Mouse (Mus musculus): ENCODE measurements around the gene Srp9. TPM values are rescaled to one million over a fixed set of nuclear protein-coding genes. Genes with fewer than 3 reads are reported as not detected.

The Srp9 gene
- polyA plus RNA-seq, 1 experiment from 2014 or later, result 139 TPM

GRCm38 (mm10) chr1:182130830-182131229 lies 6.3 kb downstream of the Srp9 start:
- no peak overlapping the region for H3K27ac ChIP-seq
- no peaks in the 10 kb centered on the region for H3K9me3 ChIP-seq (ENCODE audit: control insufficient read depth, low read length)
- no peak overlapping the region for H3K4me2 ChIP-seq (replicated peaks)
- H3K4me1 ChIP-seq (replicated peaks; ENCODE audit: control insufficient read depth, insufficient read depth, low read length), result peaks cover 5% of the 10 kb centered on the region
- 50% methylated on average over 2 of the region's 2 CpGs for WGBS
- DNase-seq (ENCODE audit: low spot score) (no peak), ATAC-seq (ENCODE audit: low FRiP score) (no peak)
- no peak overlapping the region for H3K9ac ChIP-seq
- H3K36me3 ChIP-seq (replicated peaks; ENCODE audit: control insufficient read depth, insufficient read depth), result peaks cover 31% of the 10 kb centered on the region
- H3K4me3 ChIP-seq (replicated peaks; ENCODE audit: low read length), result no peak overlapping the region
- no peaks in the 10 kb centered on the region for H3K27me3 ChIP-seq (ENCODE audit: control insufficient read depth, insufficient read depth, low read length)

DNA sequence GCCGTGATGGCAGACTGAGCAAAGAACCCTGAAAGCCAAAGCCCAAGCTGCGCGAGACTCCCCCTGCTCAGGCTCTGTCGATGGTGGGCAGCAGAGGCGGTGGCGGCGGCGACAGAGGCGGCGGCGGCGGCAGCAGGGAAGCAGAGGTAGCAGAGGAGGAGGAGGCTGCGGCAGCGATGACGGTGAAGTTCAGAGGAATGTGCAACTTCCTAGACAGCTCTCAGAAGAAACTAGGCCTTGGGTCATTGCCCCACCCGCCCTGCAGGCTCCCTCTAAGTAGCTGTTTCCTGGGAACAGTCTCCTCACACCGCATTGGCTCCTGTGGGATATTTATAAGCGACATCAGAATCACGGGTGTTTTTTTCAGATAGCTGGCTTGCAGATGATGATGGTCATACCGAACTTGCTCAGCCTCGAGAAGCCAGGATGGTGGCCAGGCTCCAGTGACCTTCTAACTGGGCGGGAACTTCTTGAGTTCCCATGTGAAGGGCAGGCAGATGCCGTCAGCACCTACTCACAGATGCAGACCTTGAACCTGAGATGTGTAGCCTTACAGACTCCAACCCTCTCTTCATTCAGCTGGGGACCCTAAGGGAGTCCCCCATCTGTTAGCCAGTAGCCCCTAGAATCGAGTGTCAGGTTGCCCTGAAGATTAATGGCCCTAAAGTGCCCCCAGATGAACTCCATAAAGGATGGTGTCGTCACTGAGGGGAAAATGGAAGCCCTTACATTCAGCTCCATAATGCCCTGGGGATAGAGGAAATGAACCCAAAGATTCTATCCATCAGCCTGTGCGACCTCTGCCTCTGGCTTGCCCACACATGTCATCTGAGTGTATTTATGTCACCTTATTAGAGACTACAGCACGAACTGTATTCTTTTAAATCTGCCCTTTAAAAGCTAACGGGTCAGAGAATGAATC lies 12.9 kb downstream of the Srp9 start:
- no peak overlapping the region for H3K9ac ChIP-seq
- peak overlapping the region; percentile 21; the same call in 1 of the 2 replicates for H3K4me2 ChIP-seq (replicated peaks)
- DNase-seq (ENCODE audit: low spot score), result no peak

GRCm38 (mm10) chr1:182138172-182138571 lies 13.6 kb downstream of the Srp9 start:
- Histone ChIP-seq H3K27ac (no peak overlapping the region), H3K36me3 (replicated peaks; ENCODE audit: control insufficient read depth, insufficient read depth) (no peaks in the 10 kb centered on the region), H3K4me3 (replicated peaks; ENCODE audit: low read length) (no peak overlapping the region), H3K9ac (no peak overlapping the region), H3K27me3 (ENCODE audit: control insufficient read depth, insufficient read depth, low read length) (no peaks in the 10 kb centered on the region), H3K4me1 (replicated peaks; ENCODE audit: control insufficient read depth, insufficient read depth, low read length) (no peaks in the 10 kb centered on the region), H3K4me2 (replicated peaks) (no peak overlapping the region), H3K9me3 (ENCODE audit: control insufficient read depth, low read length) (no peaks in the 10 kb centered on the region)
- 72% methylated on average over 8 of the region's 8 CpGs for WGBS
- no peak for DNase-seq (ENCODE audit: low spot score)
- no peak for ATAC-seq (ENCODE audit: low FRiP score)

More for the DNA sequence above, 12.9 kb downstream of the Srp9 start:
- Histone ChIP-seq H3K36me3 (replicated peaks; ENCODE audit: control insufficient read depth, insufficient read depth) (peaks cover 5% of the 10 kb centered on the region), H3K27me3 (ENCODE audit: control insufficient read depth, insufficient read depth, low read length) (no peaks in the 10 kb centered on the region), H3K4me1 (replicated peaks; ENCODE audit: control insufficient read depth, insufficient read depth, low read length) (no peaks in the 10 kb centered on the region), H3K27ac (no peak overlapping the region), H3K9me3 (ENCODE audit: control insufficient read depth, low read length) (no peaks in the 10 kb centered on the region), H3K4me3 (replicated peaks; ENCODE audit: low read length) (no peak overlapping the region)
- no peak for ATAC-seq (ENCODE audit: low FRiP score)
- 59% methylated on average over 28 of the region's 28 CpGs for WGBS

DNA sequence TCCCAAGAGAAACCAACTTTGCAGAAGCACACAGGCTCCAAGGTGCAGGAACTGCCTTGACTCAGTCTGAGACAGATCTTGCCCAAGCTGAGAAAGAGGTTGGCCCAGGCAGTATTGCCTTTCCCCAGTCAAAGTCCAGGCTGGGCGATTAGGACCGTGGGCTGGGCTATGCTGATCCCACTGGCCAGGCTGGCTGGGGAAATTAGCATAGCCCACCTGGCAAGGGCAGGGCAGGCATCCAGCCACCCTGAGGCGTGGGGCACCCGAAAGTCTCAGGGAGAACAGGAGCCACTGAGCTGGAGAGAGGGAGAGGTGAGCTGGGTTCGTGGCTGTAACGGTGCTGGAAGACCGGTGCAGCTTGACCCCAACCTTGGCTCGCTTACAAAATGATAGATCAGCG lies 15.4 kb downstream of the Srp9 start:
- H3K4me3 ChIP-seq (replicated peaks; ENCODE audit: low read length), result no peak overlapping the region
- no peaks in the 10 kb centered on the region for H3K4me1 ChIP-seq (replicated peaks; ENCODE audit: control insufficient read depth, insufficient read depth, low read length)
- no peaks in the 10 kb centered on the region for H3K36me3 ChIP-seq (replicated peaks; ENCODE audit: control insufficient read depth, insufficient read depth)
- ATAC-seq (ENCODE audit: low FRiP score) (0 out of 2 replicates have a peak, but pooled peaks have one; percentile 2), DNase-seq (ENCODE audit: low spot score) (no peak)
- 0 out of 2 replicates have a peak overlapping the region, but pooled peaks have one; percentile 15 for H3K4me2 ChIP-seq (replicated peaks)
- H3K27me3 ChIP-seq (ENCODE audit: control insufficient read depth, insufficient read depth, low read length), result no peaks in the 10 kb centered on the region
- H3K9ac ChIP-seq, result no peak overlapping the region
- WGBS, result 42% methylated on average over 9 of the region's 9 CpGs
- no peaks in the 10 kb centered on the region for H3K9me3 ChIP-seq (ENCODE audit: control insufficient read depth, low read length)
- no peak overlapping the region for H3K27ac ChIP-seq

- whole genome bisulfite sequencing, result 3% methylated on average over 6 of the region's 6 CpGs
- H3K27ac ChIP-seq, result no peak overlapping the region
- no peaks in the 10 kb centered on the region for H3K36me3 ChIP-seq (replicated peaks; ENCODE audit: control insufficient read depth, insufficient read depth)
- no peak overlapping the region for H3K4me3 ChIP-seq (replicated peaks; ENCODE audit: low read length)
- no peaks in the 10 kb centered on the region for H3K27me3 ChIP-seq (ENCODE audit: control insufficient read depth, insufficient read depth, low read length)
- H3K9me3 ChIP-seq (ENCODE audit: control insufficient read depth, low read length), result no peaks in the 10 kb centered on the region
- peak; percentile 91 for DNase-seq (ENCODE audit: low spot score)
- peak; percentile 59; the same call in 1 of the 2 replicates for ATAC-seq (ENCODE audit: low FRiP score)
- no peaks in the 10 kb centered on the region for H3K4me1 ChIP-seq (replicated peaks; ENCODE audit: control insufficient read depth, insufficient read depth, low read length)
- H3K9ac ChIP-seq, result no peak overlapping the region
- H3K4me2 ChIP-seq (replicated peaks), result 0 out of 2 replicates have a peak overlapping the region, but pooled peaks have one; percentile 15
Observed at GRCm38 (mm10) chr1:182140370-182140769, 15.8 kb downstream of the Srp9 start.

DNA sequence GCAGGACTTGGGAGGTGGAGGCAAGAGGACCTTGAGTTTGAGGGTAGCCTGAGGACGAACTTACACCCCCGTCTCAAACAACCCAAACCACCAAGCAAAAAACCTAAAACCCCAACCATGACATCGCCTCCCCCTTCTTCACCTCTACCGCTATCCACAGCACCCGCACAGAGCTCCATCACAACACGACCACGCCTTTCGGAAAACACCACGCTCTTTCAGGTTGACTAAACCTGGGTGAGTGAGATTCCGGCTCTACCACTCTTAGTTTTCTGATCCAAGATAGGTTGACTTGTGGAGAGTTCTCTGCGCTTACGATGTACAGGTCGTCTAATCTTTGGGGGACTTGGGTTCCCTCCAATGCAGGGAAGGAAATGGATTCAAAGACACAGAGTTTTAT lies 18.2 kb downstream of the Srp9 start:
- H3K27ac ChIP-seq, result no peak overlapping the region
- no peaks in the 10 kb centered on the region for H3K27me3 ChIP-seq (ENCODE audit: control insufficient read depth, insufficient read depth, low read length)
- DNase-seq (ENCODE audit: low spot score), result no peak
- H3K4me3 ChIP-seq (replicated peaks; ENCODE audit: low read length), result no peak overlapping the region
- H3K4me1 ChIP-seq (replicated peaks; ENCODE audit: control insufficient read depth, insufficient read depth, low read length), result no peaks in the 10 kb centered on the region
- H3K4me2 ChIP-seq (replicated peaks), result no peak overlapping the region
- no peaks in the 10 kb centered on the region for H3K36me3 ChIP-seq (replicated peaks; ENCODE audit: control insufficient read depth, insufficient read depth)
- WGBS, result 90% methylated on average over 13 of the region's 13 CpGs
- no peak for ATAC-seq (ENCODE audit: low FRiP score)
- no peaks in the 10 kb centered on the region for H3K9me3 ChIP-seq (ENCODE audit: control insufficient read depth, low read length)
- no peak overlapping the region for H3K9ac ChIP-seq

GRCm38 (mm10) chr1:182143288-182143687 lies 18.8 kb downstream of the Srp9 start:
- no peak overlapping the region for H3K9ac ChIP-seq
- no peaks in the 10 kb centered on the region for H3K27me3 ChIP-seq (ENCODE audit: control insufficient read depth, insufficient read depth, low read length)
- H3K4me3 ChIP-seq (replicated peaks; ENCODE audit: low read length), result no peak overlapping the region
- no peak overlapping the region for H3K4me2 ChIP-seq (replicated peaks)
- no peaks in the 10 kb centered on the region for H3K36me3 ChIP-seq (replicated peaks; ENCODE audit: control insufficient read depth, insufficient read depth)
- no peak for ATAC-seq (ENCODE audit: low FRiP score)
- H3K9me3 ChIP-seq (ENCODE audit: control insufficient read depth, low read length), result no peaks in the 10 kb centered on the region
- no peaks in the 10 kb centered on the region for H3K4me1 ChIP-seq (replicated peaks; ENCODE audit: control insufficient read depth, insufficient read depth, low read length)
- no peak overlapping the region for H3K27ac ChIP-seq
- no peak for DNase-seq (ENCODE audit: low spot score)
- 79% methylated on average over 8 of the region's 8 CpGs for WGBS

- Histone ChIP-seq H3K27ac (no peak overlapping the region), H3K4me1 (replicated peaks; ENCODE audit: control insufficient read depth, insufficient read depth, low read length) (no peaks in the 10 kb centered on the region), H3K4me2 (replicated peaks) (no peak overlapping the region), H3K9ac (no peak overlapping the region), H3K9me3 (ENCODE audit: control insufficient read depth, low read length) (no peaks in the 10 kb centered on the region), H3K4me3 (replicated peaks; ENCODE audit: low read length) (no peak overlapping the region), H3K36me3 (replicated peaks; ENCODE audit: control insufficient read depth, insufficient read depth) (no peaks in the 10 kb centered on the region), H3K27me3 (ENCODE audit: control insufficient read depth, insufficient read depth, low read length) (no peaks in the 10 kb centered on the region)
- 61% methylated on average over 5 of the region's 5 CpGs for WGBS
- ATAC-seq (ENCODE audit: low FRiP score), result no peak
- DNase-seq (ENCODE audit: low spot score), result no peak
Observed at GRCm38 (mm10) chr1:182145546-182145945, 21.0 kb downstream of the Srp9 start.

- no peaks in the 10 kb centered on the region for H3K27me3 ChIP-seq (ENCODE audit: control insufficient read depth, insufficient read depth, low read length)
- H3K4me3 ChIP-seq (replicated peaks; ENCODE audit: low read length), result no peak overlapping the region
- ATAC-seq (ENCODE audit: low FRiP score), result no peak
- no peak overlapping the region for H3K27ac ChIP-seq
- 81% methylated on average over 7 of the region's 7 CpGs for WGBS
- no peaks in the 10 kb centered on the region for H3K36me3 ChIP-seq (replicated peaks; ENCODE audit: control insufficient read depth, insufficient read depth)
- no peak overlapping the region for H3K4me2 ChIP-seq (replicated peaks)
- H3K9ac ChIP-seq, result no peak overlapping the region
- no peak for DNase-seq (ENCODE audit: low spot score)
- no peaks in the 10 kb centered on the region for H3K4me1 ChIP-seq (replicated peaks; ENCODE audit: control insufficient read depth, insufficient read depth, low read length)
- no peaks in the 10 kb centered on the region for H3K9me3 ChIP-seq (ENCODE audit: control insufficient read depth, low read length)
Observed at GRCm38 (mm10) chr1:182148864-182149514, 24.5 kb downstream of the Srp9 start.

All from hindbrain, embryonic 14.5 days (tissue).